Mouse (Mus musculus) small intestine, adult 10 weeks (tissue): ENCODE results near the gene Acyp1. TPM values are rescaled to one million over a fixed set of nuclear protein-coding genes. Genes with fewer than 3 reads are reported as not detected.

ENCODE experiments used
- polyA plus RNA-seq: library from polyadenylated mRNA; stranded (reverse); fragments of 350-450 nt; fragmentation: Illumina TruSeq; extraction: RNeasy Lipid Tissue Mini Kit (QIAGEN cat#74804); gene quantifications from one replicate; pipeline ENCODE4 v1.2.3, GENCODE M21; 2014; ENCODE audit warnings: low replicate concordance

Gene Acyp1
- 13.5 TPM for polyA plus RNA-seq

DNA sequence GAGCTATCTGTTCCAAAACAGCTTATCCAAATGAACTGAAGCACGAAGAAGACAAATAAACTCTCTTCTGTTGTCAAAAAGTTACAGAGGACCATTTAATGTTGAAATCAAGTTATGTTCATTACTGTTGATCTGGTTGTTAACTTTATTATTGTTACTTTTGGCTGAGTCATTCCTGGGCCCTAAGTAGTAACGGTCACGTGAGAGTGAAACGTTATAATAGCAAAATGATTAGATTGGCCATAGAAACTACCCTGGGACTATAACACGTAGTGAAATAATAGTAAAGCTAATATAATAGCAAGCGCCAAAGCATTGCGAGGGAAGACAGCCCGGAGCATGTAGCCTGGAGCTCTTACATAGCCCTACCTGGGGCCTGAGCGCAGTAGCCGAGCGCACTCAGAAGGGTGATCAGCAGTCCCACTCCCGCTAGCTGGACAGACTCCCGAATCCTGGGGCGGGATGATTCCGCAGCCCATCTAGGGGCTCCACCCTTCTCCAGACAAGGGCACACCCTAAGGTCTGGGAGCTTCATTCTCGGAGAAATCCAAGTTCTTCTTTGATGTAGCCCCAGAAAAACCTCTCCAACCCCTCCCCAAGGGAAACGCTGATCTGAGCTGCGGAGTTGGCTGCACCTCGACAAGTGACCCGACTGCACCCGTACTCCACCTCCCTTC, at the start of gene Acyp1:
Gene Acyp1, minus strand, starts transcription at position 630 of the 677 bp plus-strand sequence.

DNA sequence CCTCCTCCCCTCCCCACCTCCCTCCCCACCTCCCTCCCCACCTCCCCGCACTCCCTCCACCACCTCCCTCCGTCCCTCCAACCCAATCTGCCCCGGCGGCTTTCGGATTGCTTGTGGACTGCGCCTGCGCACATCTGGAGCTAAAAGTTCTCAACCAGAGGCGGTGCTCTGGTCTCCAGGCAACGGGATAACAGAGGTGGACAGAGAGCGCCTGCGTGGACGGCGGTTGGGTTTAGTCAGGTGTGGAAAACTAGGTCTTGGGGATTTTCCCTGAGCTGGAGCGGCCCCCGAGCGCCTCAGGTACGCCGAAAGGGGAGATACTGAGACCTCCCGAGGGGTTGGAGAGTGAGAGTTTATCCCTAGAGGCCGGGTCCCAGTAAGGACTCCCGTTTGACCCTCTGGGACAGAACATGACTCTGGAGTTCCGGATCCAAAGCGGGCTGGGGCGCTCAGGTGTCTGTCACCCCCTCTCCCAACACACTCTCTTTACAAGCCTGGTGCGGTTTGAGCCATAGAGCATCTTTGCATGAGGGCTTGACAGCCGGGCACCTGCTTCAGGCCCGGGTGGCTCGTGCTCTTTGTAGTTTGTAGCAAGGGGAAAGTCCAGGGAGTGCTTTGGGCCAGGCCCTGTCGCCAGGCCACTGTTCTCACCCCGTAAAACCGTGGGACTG, 383 bp upstream of the Acyp1 start, which contains the start of gene Zc2hc1c:
Gene Zc2hc1c, plus strand, starts transcription at position 106 of the 671 bp plus-strand sequence.

DNA sequence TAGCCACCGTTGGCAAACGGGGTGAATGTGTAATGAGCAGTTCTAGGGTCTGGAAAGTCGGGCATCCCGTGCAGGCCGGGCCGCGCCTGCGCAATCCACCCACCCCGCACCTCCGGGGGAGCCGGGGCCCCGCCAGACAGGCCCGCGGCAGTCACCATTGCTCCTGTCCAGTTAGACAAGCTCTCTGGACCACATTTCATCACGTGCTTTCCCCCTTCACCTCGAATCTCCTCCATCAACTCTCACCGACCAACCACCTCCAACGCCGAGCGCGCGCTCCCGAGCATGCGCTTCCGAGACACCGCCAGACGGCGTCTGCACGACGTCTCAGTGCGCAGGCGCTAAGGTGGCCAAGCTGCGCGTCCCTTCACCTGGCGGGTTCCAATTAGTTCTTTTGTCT, 17.9 kb downstream of the Acyp1 start, which contains the start of gene Mlh3:
Gene Mlh3, minus strand, starts transcription at position 281 of the 400 bp plus-strand sequence.

Other genes with a start within 250 kb of the Acyp1 start
- gene Prox2, start 177.7 kb downstream of the Acyp1 start, polyA plus RNA-seq, result 0.19 TPM
- 427 TPM for gene Dlst, start 177.6 kb downstream of the Acyp1 start, polyA plus RNA-seq
- gene Rps6kl1, start 137.2 kb downstream of the Acyp1 start, polyA plus RNA-seq, result not detected
- gene Pgf, start 110.6 kb downstream of the Acyp1 start, polyA plus RNA-seq, result not detected
- 1.0 TPM for gene Eif2b2, start 69.0 kb downstream of the Acyp1 start, polyA plus RNA-seq
- 6.8 TPM for gene Mlh3, start 17.8 kb downstream of the Acyp1 start, polyA plus RNA-seq
- 0.19 TPM for gene Zc2hc1c, start 153 bp upstream of the Acyp1 start, polyA plus RNA-seq
- gene Nek9, start 50.9 kb upstream of the Acyp1 start, polyA plus RNA-seq, result 26.3 TPM
- gene Tmed10, start 86.4 kb upstream of the Acyp1 start, polyA plus RNA-seq, result 201 TPM
- 109 TPM for gene Fos, start 185.5 kb upstream of the Acyp1 start, polyA plus RNA-seq